Mouse (Mus musculus): ENCODE data around the gene Sall2. TPM values are rescaled to one million over a fixed set of nuclear protein-coding genes. Genes with fewer than 3 reads are reported as not detected.
A peak's percentile ranks its signal among the peaks of the same experiment; 100 is the strongest.
"Not testable (repeated sequence)": the region's sequence is repeated elsewhere in the genome, so short reads cannot be mapped to it uniquely, and the experiment has no call there.

Gene Sall2
- total RNA-seq, 2 experiments from 2014 or later: 44.5 to 45.3 TPM

- peak; percentile 71 to 83 for DNase-seq (ENCODE audit: low spot score in 2 of 2)
- no peak for TF ChIP-seq CTCF (conservative IDR thresholded peaks at IDR 0.05)
Measured at GRCm38 (mm10) chr14:52315792-52316440, 12.6 kb downstream of the Sall2 start.

GRCm38 (mm10) chr14:52315283-52315780 is 13.2 kb downstream of the Sall2 start:
- peak overlapping the region; percentile 98 for H3K27ac ChIP-seq
- TF ChIP-seq CTCF (conservative IDR thresholded peaks at IDR 0.05): no peak
- DNase-seq (ENCODE audit: low spot score in 2 of 2): no peak
- peak overlapping the region; percentile 93 for H3K4me3 ChIP-seq

More at GRCm38 (mm10) chr14:52315792-52316440, 12.6 kb downstream of the Sall2 start:
- Histone ChIP-seq H3K4me3 (peak overlapping the region; percentile 93), H3K27ac (peak overlapping the region; percentile 98)

GRCm38 (mm10) chr14:52314808-52315150 is 13.8 kb downstream of the Sall2 start:
- no peak for DNase-seq (ENCODE audit: low spot score in 2 of 2)
- no peak for TF ChIP-seq CTCF (conservative IDR thresholded peaks at IDR 0.05)
- H3K27ac ChIP-seq: peak overlapping the region; percentile 98; the same call in 1 of the 2 replicates
- H3K4me3 ChIP-seq: peak overlapping the region; percentile 93

GRCm38 (mm10) chr14:52313931-52314807 is 14.4 kb downstream of the Sall2 start:
- H3K27ac ChIP-seq: peak overlapping the region; percentile 98; the same call in 1 of the 2 replicates
- peak overlapping the region; percentile 93 for H3K4me3 ChIP-seq
- DNase-seq (ENCODE audit: low spot score in 2 of 2): no peak
- TF ChIP-seq CTCF (conservative IDR thresholded peaks at IDR 0.05): no peak

DNA sequence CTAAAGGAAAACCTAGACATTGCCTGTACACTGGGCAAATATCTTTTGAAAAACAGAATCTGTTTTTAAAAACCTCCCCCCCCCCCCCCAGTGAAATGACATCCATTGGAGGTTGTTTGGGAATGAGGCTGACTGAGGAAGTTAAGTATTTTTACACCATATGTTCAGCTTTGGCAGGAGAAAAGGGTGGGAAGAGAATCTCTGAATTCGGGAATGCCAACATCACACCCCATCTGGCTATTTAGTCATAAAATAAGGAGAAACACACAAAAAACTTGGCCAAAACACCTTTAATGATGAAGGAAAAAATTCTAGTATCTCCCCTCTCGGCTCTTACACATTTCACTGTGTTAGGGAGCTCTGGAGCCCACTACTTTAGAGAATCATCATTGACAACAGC is 17.7 kb downstream of the Sall2 start:
- Histone ChIP-seq H3K27ac (peak overlapping the region; percentile 39; the same call in 1 of the 2 replicates), H3K4me3 (peak overlapping the region; percentile 22)
- no peak for DNase-seq (ENCODE audit: low spot score in 2 of 2)
- TF ChIP-seq CTCF (conservative IDR thresholded peaks at IDR 0.05): no peak

DNA sequence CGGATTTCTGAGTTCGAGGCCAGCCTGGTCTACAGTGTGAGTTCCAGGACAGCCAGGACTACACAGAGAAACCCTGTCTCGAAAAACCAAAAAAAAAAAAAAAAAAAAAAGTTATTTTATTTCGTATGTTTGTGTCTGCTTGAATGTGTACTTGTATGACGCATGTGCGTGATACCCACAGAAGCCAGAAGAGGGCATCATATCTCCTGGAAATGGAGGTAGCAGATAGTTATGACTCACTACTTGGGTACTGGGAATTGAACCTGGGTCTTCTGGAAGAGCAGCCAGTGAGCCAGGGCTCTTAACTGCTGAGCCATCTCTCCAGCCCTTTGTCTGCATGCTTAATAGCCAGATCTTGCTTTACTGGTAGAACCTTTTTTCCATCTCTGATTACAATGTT is 18.2 kb downstream of the Sall2 start:
- H3K4me3 ChIP-seq; DNase-seq (ENCODE audit: low spot score in 2 of 2); H3K27ac ChIP-seq: not testable (repeated sequence)
- peak; percentile 56 for TF ChIP-seq CTCF (conservative IDR thresholded peaks at IDR 0.05)

DNA sequence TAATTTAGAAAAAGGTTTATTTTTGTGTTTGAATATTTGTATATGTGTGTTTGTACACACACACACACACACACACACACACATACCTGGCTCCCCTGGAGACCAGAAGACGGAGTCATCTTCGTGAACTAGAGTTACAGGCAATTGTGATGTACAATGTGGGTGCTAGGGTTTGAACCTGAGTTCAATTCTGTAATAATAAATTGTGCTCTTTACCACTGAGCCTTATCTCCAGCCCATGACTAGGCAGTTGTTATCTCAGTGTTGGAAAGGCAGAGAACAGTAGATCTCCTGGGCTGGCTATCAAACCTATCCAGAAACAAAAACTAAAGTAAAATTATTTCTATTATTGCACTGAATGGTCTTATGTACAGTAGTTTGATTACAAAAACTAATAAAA is 22.5 kb downstream of the Sall2 start:
- no peak for DNase-seq (ENCODE audit: low spot score in 2 of 2)
- TF ChIP-seq CTCF (conservative IDR thresholded peaks at IDR 0.05): no peak
- no peak overlapping the region for H3K4me3 ChIP-seq
- no peak overlapping the region for H3K27ac ChIP-seq

GRCm38 (mm10) chr14:52304644-52305271 is 23.8 kb downstream of the Sall2 start, which contains the start of gene Mettl3:
Gene Mettl3 (minus strand): TSS chr14:52305128.
- peak; percentile 49 for TF ChIP-seq CTCF (conservative IDR thresholded peaks at IDR 0.05)
- DNase-seq (ENCODE audit: low spot score in 2 of 2): peak; percentile 86 to 91
- peak within 1 kb of the TSS; percentile 64 for H3K4me3 ChIP-seq
- H3K27ac ChIP-seq: peak within 1 kb of the TSS; percentile 90

DNA sequence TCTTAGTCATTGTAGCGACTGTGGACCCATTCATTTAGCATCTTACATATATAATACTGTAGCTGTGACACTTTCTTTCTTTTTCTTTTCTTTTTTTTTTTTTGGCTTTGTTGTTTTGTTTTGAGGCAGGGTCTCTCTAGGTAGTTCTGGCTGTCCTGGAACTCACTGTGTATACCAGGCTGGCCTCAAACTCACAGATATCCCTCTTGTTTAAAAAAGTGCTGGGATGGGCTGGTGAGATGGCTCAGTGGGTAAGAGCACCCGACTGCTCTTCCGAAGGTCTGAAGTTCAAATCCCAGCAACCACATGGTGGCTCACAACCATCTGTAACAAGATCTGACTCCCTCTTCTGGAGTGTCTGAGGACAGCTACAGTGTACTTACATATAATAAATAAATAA is 25.0 kb downstream of the Sall2 start:
- not testable (repeated sequence) for DNase-seq (ENCODE audit: low spot score in 2 of 2); H3K27ac ChIP-seq
- peak overlapping the region; percentile 64; the same call in 1 of the 2 replicates for H3K4me3 ChIP-seq
- TF ChIP-seq CTCF (conservative IDR thresholded peaks at IDR 0.05): peak; percentile 41

GRCm38 (mm10) chr14:52295558-52296264 is 32.9 kb downstream of the Sall2 start:
- no peak overlapping the region for H3K4me3 ChIP-seq
- no peak for DNase-seq (ENCODE audit: low spot score in 2 of 2)
- TF ChIP-seq CTCF (conservative IDR thresholded peaks at IDR 0.05): peak; percentile 86
- H3K27ac ChIP-seq: no peak overlapping the region

GRCm38 (mm10) chr14:52284191-52284590 is 44.4 kb downstream of the Sall2 start:
- Histone ChIP-seq H3K4me3 (no peak overlapping the region), H3K27ac (no peak overlapping the region)
- no peak for DNase-seq (ENCODE audit: low spot score in 2 of 2)
- TF ChIP-seq CTCF (conservative IDR thresholded peaks at IDR 0.05): no peak

GRCm38 (mm10) chr14:52283629-52284028 is 44.9 kb downstream of the Sall2 start:
- no peak for DNase-seq (ENCODE audit: low spot score in 2 of 2)
- TF ChIP-seq CTCF (conservative IDR thresholded peaks at IDR 0.05): no peak
- H3K27ac ChIP-seq: no peak overlapping the region
- H3K4me3 ChIP-seq: no peak overlapping the region

Data from layer of hippocampus, adult 2 months (tissue).